Mouse (Mus musculus): ENCODE data around the gene Ccm2l.

DNA sequence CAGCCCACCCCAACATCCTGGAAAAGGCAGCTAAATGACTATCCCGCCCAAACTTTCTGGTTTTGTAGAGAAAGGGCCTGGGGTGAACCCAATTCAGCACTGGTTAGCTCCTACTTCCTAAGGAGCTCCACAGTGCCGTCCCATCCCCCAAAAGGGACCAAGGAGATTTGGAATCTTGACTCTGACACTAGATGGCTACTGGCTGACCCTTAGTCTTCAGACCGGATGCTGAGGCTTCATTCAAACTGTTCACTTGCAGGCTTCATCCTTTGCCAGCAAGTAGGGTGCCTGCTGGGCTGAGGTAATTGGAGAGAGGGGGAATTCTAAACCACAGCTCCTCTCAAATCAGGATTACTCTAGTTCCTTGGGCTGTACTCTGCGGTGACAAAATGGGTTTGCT is 32.8 kb upstream of the Ccm2l start:
- TF ChIP-seq GATA1 (IDR thresholded peaks at IDR 0.05; ENCODE audit: borderline replicate concordance, low read length), result no peak
- no peak for TF ChIP-seq FLI1 (IDR thresholded peaks at IDR 0.05; ENCODE audit: low read length)
